Mouse (Mus musculus) embryonic fibroblast, embryonic 13.5 days (primary cell): Measurements from ENCODE around the gene Pgap1. TPM values are rescaled to one million over a fixed set of nuclear protein-coding genes. Genes with fewer than 3 reads are reported as not detected.

Experiments used
- H3K27ac ChIP-seq: 2 replicates; pipeline ENCODE4 v1.5.1; 2012; ENCODE audit warnings: low read length, control low read depth, inconsistent platforms; ENCODE audit not compliant: insufficient read depth
- H3K4me1 ChIP-seq: 2 replicates; pipeline ENCODE4 v1.6.1; 2011; ENCODE audit warnings: low read length; ENCODE audit not compliant: control insufficient read depth, insufficient read depth
- H3K4me3 ChIP-seq: 2 replicates; pipeline ENCODE4 v1.5.1; 2011; ENCODE audit warnings: mild to moderate bottlenecking, control low read depth, low read length; ENCODE audit not compliant: insufficient read depth
- CTCF ChIP-seq: IDR thresholded peaks from 2 replicates; pipeline ENCODE4 v1.5.1; 2011; ENCODE audit warnings: mild to moderate bottlenecking, control low read depth, low read length, moderate library complexity, borderline replicate concordance; ENCODE audit not compliant: insufficient read depth
- POLR2A ChIP-seq: IDR thresholded peaks from 2 replicates; pipeline ENCODE4 v1.6.1; 2011; ENCODE audit warnings: low read depth, mild to moderate bottlenecking, control low read depth, low read length, moderate library complexity
- polyA plus RNA-seq: library from polyadenylated mRNA; stranded (reverse); fragments of >200 nt; gene quantifications from 2 replicates; pipeline ENCODE4 v1.2.4, GENCODE M21; 2011; ENCODE audit warnings: low read depth; ENCODE audit not compliant: missing spikeins, insufficient read length

The Pgap1 gene
- polyA plus RNA-seq, 1 experiment, result 7.7 TPM

- TF ChIP-seq CTCF (no peak), POLR2A (no peak)
- no peaks in the 10 kb centered on the region for H3K4me1 ChIP-seq
- no peak overlapping the region for H3K4me3 ChIP-seq
- H3K27ac ChIP-seq, result no peak overlapping the region
These were observed 26.3 kb downstream of the Pgap1 start for GRCm38 (mm10) chr1:54531170-54531569.

- Histone ChIP-seq H3K4me3 (no peak overlapping the region), H3K4me1 (no peaks in the 10 kb centered on the region), H3K27ac (no peak overlapping the region)
- TF ChIP-seq POLR2A (no peak), CTCF (no peak)
These were observed 33.8 kb downstream of the Pgap1 start for GRCm38 (mm10) chr1:54523717-54524116.

- Histone ChIP-seq H3K4me1 (no peaks in the 10 kb centered on the region), H3K27ac (no peak overlapping the region), H3K4me3 (no peak overlapping the region)
- TF ChIP-seq CTCF, result no peak
- no peak for TF ChIP-seq POLR2A
These were observed 37.4 kb downstream of the Pgap1 start for GRCm38 (mm10) chr1:54520062-54520577.

- no peak overlapping the region for H3K4me3 ChIP-seq
- no peaks in the 10 kb centered on the region for H3K4me1 ChIP-seq
- no peak for TF ChIP-seq POLR2A
- TF ChIP-seq CTCF, result no peak
- H3K27ac ChIP-seq, result no peak overlapping the region
These were observed 43.6 kb downstream of the Pgap1 start for GRCm38 (mm10) chr1:54513836-54514235.

DNA sequence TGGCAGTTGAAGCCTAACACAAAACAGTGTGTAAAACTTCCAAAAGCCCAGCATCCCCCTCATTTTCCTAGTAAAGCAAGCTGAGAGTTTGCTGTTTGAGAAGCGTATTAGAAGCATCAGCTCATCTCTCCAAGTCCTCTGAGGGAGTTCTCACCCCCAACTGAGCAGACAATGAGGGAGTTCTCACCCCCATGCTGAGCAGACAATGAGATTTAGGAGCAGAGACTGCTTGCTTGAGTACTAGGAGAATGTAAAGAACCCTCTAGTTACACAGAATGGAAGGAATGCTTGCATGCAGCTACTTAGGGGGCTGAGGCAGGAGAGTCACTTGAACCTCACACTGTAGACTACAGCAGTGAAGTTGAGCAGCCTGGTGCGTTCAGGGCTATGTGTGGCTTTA lies 59.0 kb downstream of the Pgap1 start:
- Histone ChIP-seq H3K27ac (no peak overlapping the region), H3K4me1 (no peaks in the 10 kb centered on the region), H3K4me3 (no peak overlapping the region)
- no peak for TF ChIP-seq CTCF
- no peak for TF ChIP-seq POLR2A

DNA sequence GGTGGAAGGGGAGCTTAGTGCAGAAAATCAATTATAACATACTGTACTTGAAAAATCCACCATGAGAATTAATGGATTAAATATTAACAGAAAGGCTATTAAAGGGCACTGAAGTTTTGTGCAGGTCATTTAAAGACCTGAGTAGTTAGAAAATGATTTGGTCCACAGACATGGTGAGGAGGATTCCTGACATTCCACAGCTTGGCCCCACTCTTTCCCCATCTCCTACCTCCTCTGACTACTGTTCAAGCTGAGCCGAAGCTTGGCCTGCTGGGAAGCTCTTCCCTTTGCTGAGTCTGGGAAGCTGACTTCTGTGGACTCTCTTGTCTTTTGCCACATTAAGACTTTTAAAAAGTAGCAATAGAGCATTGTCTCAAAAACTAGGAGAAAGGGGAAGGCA lies 61.2 kb downstream of the Pgap1 start:
- TF ChIP-seq POLR2A (no peak), CTCF (no peak)
- Histone ChIP-seq H3K4me1 (no peaks in the 10 kb centered on the region), H3K4me3 (no peak overlapping the region), H3K27ac (no peak overlapping the region)

DNA sequence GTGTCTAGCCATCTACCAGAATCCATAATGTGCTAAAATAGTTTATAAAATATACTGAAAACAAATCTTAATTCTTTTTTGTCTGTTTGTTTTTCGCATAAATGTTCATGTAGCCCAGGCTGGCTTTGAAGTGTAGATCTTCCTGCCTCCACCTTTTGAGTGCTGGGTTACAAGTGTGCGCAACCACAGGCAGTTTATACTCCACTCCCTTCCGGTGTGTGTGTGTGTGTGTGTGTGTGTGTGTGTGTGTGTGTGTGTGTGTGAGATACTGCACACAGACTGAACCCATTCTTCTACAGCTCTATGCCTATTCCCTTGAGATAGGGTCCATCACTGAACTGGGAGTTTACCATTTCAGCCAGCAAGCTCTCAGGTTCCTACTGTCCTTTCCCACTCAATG lies 64.0 kb downstream of the Pgap1 start:
- Histone ChIP-seq H3K4me1 (no peaks in the 10 kb centered on the region), H3K4me3 (no peak overlapping the region), H3K27ac (no peak overlapping the region)
- TF ChIP-seq POLR2A (no peak), CTCF (no peak)

DNA sequence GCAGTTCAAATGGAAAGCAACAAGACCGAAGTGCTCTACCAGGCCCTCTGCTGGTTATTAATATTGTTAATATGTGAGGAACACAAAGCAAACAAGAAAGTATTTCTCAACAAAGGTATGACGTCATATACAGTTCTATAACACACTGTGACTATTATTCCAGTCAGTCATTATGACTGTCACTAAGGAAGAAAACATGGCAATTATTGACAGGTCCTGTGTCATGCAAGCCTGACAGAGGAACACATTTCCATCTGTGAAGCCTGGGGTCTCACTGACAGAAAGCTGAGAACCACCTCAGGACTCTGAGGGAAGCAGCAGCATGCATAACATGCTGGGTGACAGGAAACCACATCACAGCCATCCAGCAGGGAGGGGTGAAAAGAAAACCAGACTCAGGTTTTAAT lies 65.0 kb downstream of the Pgap1 start:
- H3K4me1 ChIP-seq, result no peaks in the 10 kb centered on the region
- no peak overlapping the region for H3K27ac ChIP-seq
- H3K4me3 ChIP-seq, result no peak overlapping the region
- TF ChIP-seq POLR2A (no peak), CTCF (no peak)

DNA sequence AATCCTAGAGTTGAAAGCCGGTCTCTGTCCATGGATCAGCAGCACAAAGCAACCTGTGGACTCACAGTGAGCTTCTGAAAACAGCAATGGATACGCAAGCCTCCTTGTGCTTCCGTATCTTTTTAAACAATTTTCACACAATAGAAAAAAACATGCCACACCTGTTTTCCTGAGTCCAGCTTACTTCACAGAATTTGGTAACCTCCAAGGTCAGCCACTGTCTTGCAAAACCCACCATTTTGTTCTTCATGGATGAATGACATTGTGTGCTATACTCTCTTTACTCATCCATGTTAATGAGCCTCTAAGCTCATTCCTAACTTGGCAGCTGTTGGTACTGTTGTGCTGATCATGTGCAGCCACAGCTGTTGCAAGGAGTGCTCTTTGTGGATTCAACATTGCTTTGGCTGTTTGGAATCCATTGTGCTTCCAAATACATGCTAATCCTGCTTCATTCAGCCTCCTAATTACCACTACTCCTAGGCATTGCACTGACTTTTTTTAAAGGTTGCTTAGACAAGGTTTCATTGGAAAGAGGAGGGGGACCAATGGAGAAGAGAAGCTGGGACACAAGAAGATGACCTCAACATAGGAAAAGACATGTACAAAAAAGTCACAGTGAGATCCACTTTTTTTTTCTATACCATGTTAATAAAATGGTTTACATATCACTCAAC lies 72.6 kb downstream of the Pgap1 start:
- TF ChIP-seq POLR2A (no peak), CTCF (no peak)
- no peaks in the 10 kb centered on the region for H3K4me1 ChIP-seq
- H3K4me3 ChIP-seq, result no peak overlapping the region
- no peak overlapping the region for H3K27ac ChIP-seq

DNA sequence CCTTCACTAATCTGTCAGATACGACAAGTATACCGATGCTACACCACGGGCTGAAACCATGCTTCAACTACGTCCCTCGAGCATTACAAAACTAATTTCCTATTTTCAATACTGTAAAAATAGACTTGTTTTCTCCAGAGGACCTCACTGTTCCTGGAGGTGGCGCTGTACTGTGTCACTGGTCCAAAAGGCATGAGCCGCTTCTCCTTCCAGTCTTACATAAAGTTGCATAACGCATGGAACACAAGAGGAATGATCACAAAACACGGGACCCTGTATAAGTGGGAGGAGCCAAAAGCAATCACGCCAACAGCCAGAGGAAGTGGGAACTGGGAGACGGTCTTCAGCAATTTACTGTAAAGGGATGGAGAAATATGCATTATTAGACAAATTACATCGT lies 77.0 kb downstream of the Pgap1 start:
- Histone ChIP-seq H3K27ac (no peak overlapping the region), H3K4me1 (no peaks in the 10 kb centered on the region), H3K4me3 (no peak overlapping the region)
- TF ChIP-seq CTCF, result no peak
- no peak for TF ChIP-seq POLR2A

- Histone ChIP-seq H3K4me3 (no peak overlapping the region), H3K27ac (no peak overlapping the region), H3K4me1 (no peaks in the 10 kb centered on the region; the same call in 1 of the 2 replicates)
- TF ChIP-seq POLR2A, result no peak
- no peak for TF ChIP-seq CTCF
These were observed 88.8 kb downstream of the Pgap1 start for GRCm38 (mm10) chr1:54468662-54469061.
